Mouse (Mus musculus): ENCODE data around the gene Ephb2. TPM values are rescaled to one million over a fixed set of nuclear protein-coding genes. Genes with fewer than 3 reads are reported as not detected.

Ephb2 gene
- polyA plus RNA-seq, 1 experiment: 26.2 TPM

- no peak for DNase-seq (ENCODE audit: low read depth, low spot score)
- 4% methylated on average over 5 of the region's 5 CpGs for WGBS
Observed at GRCm38 (mm10) chr4:136742677-136743076, 93.1 kb downstream of the Ephb2 start.

DNA sequence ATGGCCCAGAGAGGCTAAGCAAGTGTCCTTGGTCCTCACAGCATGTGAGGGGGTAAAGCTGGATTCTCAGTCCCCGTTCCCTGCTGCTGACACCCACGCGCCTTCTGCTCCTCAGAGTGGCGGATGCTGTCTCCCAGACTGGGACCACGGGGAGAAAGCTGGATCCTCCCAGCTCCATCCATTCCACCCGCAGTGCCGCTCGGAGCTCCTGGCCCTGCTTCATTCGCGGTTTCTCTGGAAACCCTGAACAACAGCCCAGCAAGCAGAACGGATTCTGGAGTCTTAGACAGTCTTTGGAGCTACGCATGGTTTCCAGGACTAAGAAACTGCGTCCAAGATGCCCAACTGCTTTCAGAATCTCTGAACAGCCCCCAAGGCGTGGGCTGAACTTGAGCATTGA is 93.9 kb downstream of the Ephb2 start:
- 70% methylated on average over 14 of the region's 14 CpGs for WGBS
- no peak for DNase-seq (ENCODE audit: low read depth, low spot score)

DNA sequence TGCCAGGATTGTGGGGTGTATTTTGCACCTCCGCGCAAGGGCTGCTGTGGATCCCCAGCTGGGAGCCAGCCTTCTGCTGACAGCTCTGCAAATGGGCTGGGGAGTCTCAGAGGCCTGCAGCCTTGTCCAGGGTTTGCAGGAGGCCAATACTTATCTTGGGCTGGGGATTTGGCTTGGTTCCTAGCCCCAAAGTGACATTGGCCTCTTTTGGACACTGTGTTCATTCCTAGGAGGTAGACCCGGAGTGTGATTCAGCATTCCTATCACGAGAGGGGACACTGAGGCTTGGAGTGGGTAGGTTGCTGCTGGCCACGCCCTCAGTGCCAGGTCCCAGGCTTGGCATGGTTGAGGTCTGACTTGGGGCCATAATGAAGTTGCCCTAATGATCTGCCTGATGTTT is 94.8 kb downstream of the Ephb2 start:
- DNase-seq (ENCODE audit: low read depth, low spot score): no peak
- WGBS: 89% methylated on average over 5 of the region's 5 CpGs

- no peak for DNase-seq (ENCODE audit: low read depth, low spot score)
- WGBS: 36% methylated on average over 11 of the region's 11 CpGs
Observed at GRCm38 (mm10) chr4:136739189-136739588, 96.6 kb downstream of the Ephb2 start.

DNA sequence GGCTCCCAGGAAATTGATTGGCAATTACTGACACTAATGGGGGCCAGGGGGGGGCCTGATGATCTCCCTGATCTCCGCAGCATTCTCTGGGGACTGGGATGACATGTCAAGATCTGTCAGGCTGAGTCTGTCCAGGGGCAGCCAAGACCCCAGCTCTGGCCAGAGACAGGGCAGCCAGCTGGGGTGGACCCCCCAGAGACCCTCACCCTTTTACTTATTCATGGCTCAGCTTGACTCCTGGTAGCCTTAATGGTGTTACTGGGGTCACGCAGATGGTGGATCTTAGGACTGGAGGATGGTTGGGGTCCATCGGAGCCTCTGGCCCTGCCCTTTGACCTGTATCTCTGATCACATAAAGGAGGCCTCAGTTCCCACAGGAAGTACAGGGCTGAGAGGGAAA is 97.5 kb downstream of the Ephb2 start:
- WGBS: 86% methylated on average over 3 of the region's 3 CpGs
- no peak for DNase-seq (ENCODE audit: low read depth, low spot score)

- no peak for DNase-seq (ENCODE audit: low read depth, low spot score)
- 74% methylated on average over 4 of the region's 4 CpGs for WGBS
Observed at GRCm38 (mm10) chr4:136735856-136736255, 99.9 kb downstream of the Ephb2 start.

DNA sequence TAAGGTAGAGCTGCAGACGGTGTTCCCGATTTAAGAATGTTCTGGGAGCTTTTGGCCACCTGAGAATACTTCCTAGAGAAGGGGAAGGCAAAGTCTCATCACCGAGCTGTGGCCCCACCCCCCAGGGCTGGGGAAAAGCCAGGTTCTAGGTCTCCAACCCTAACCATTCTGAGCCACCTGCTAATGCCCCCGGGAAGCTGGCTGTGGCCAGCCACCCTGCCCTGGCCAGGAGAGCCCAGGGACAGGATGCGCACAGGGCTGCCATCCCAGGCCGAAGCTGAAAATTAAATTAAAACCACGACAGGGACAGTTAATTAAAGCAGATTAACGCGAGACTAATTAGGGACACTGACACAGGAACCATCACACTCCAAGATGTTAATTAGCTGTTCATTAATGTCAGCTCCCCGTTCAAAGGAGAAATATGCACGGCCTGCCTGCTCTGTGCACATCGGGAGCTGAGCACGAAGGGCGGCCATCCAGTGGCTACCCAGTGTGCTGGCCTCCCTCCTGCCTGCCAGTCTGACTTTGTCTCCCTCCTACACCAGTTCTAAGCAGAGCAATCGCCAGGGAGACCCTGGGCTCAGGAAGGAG is 101.5 kb downstream of the Ephb2 start:
- 74% methylated on average over 15 of the region's 15 CpGs for WGBS
- DNase-seq (ENCODE audit: low read depth, low spot score): no peak

DNA sequence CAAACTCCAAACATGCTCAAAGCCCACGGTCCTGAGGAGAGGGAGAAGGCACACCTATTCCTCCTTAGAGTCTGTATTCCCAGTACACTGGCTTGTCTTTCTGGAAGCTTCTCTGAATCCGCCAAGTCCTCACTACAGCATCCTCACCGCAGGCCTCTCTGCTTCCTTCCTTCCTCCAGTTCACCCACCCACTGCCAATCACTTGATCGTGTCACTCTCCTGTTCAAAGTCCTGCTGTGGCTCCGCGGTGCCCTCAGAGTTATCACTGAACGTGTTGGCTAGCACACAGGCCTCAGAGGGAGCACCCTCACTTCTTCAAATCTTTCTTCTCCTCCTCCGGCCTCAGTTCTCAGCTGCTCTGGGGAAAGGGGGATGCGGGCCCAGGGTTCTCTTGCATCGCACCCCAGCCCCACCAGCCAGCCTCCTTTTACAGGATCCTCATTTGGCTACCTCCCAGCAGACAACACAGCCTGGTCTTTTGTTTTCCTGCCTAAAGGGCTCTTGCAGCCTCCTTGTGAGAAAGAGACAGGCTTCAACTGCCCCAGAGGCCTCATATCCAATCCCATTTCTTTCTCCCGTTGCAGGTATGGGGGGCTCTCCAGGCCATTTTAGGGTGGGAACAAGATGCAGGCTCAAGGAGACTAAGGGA is 102.4 kb downstream of the Ephb2 start:
- no peak for DNase-seq (ENCODE audit: low read depth, low spot score)
- WGBS: 26% methylated on average over 11 of the region's 11 CpGs

GRCm38 (mm10) chr4:136732536-136733121 is 103.2 kb downstream of the Ephb2 start:
- WGBS: 61% methylated on average over 7 of the region's 7 CpGs
- no peak for DNase-seq (ENCODE audit: low read depth, low spot score)

- no peak for DNase-seq (ENCODE audit: low read depth, low spot score)
- WGBS: 64% methylated on average over 5 of the region's 5 CpGs
Observed at GRCm38 (mm10) chr4:136731761-136732160, 104.0 kb downstream of the Ephb2 start.

DNA sequence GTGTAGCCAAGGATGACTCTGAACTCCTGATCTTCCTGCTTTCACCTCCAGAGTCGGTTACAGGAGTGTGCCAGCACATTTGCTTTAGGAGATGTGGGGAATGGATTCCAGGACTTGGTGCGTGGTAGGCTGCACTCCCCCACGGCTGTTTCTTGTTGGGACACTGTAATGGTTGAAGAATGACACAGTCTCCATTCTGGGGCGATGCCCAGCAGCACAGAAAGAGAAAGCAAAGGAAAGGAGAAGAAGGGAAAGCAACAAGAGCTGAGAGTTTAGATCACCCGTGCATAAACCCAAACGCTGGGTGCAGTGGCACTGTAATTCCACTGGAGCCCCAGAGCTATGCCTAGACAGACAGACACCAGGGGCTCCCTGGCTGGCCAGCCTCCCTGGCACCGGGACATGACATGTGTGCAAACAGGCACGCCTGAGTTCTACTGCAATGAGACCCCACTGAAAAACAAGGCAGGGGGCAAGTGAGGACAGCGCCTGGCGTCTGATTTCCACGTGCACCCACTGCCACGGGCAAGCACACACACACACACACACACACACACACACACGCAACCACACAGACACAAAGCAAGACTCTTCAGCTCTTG is 104.7 kb downstream of the Ephb2 start:
- 56% methylated on average over 13 of the region's 13 CpGs for WGBS
- no peak for DNase-seq (ENCODE audit: low read depth, low spot score)

DNA sequence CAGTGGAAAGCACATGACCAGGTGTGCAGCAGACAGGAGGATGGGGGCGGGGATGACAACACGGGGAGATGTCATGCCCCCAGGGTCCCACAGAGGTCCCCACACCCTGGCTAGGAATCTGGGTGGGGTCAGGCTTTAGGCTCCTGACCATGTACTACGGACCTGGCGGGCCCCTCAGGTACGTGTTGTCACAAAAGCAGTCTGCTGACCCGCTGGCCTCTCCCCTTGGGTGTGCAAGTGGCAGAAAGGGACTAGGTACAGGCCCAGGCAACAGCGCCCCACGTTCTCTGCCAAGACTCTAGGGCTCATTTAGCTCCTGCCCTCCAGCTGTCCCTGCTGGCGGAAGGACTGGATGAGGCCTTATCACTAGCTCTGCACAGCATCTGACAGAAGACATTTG is 105.3 kb downstream of the Ephb2 start:
- 54% methylated on average over 9 of the region's 9 CpGs for WGBS
- DNase-seq (ENCODE audit: low read depth, low spot score): no peak

GRCm38 (mm10) chr4:136729574-136729973 is 106.2 kb downstream of the Ephb2 start:
- DNase-seq (ENCODE audit: low read depth, low spot score): no peak

GRCm38 (mm10) chr4:136726941-136727340 is 108.8 kb downstream of the Ephb2 start:
- DNase-seq (ENCODE audit: low read depth, low spot score): no peak
- 78% methylated on average over 8 of the region's 8 CpGs for WGBS

More at GRCm38 (mm10) chr4:136729574-136729973, 106.2 kb downstream of the Ephb2 start:
- WGBS: 31% methylated on average over 2 of the region's 2 CpGs

- WGBS: 68% methylated on average over 17 of the region's 17 CpGs
- DNase-seq (ENCODE audit: low read depth, low spot score): no peak
Observed at GRCm38 (mm10) chr4:136724731-136725130, 111.1 kb downstream of the Ephb2 start.

- no peak for DNase-seq (ENCODE audit: low read depth, low spot score)
- 73% methylated on average over 17 of the region's 17 CpGs for WGBS
Observed at GRCm38 (mm10) chr4:136722361-136723082, 113.3 kb downstream of the Ephb2 start.

DNA sequence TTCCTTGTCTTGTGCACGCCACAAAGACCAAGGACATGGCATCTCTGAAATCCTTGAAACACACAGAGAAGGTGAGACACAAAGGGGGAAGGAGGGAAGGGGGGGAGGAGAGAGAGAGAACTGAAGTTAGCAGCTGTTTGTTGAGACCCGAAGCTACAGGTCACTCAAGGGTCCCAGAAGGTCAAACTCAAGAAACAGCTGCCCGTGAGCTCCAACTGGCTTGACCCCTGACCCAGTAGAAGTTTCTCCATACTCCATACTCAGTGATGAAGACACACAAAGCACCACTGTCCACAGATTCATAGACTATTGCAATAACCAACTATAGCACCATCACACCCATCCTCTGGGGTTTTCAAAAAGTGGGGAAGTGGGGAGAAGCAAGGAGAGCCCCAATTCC is 113.9 kb downstream of the Ephb2 start:
- no peak for DNase-seq (ENCODE audit: low read depth, low spot score)
- 65% methylated on average over 3 of the region's 3 CpGs for WGBS

GRCm38 (mm10) chr4:136720025-136720424 is 115.8 kb downstream of the Ephb2 start:
- DNase-seq (ENCODE audit: low read depth, low spot score): no peak
- WGBS: 33% methylated on average over 9 of the region's 9 CpGs

DNA sequence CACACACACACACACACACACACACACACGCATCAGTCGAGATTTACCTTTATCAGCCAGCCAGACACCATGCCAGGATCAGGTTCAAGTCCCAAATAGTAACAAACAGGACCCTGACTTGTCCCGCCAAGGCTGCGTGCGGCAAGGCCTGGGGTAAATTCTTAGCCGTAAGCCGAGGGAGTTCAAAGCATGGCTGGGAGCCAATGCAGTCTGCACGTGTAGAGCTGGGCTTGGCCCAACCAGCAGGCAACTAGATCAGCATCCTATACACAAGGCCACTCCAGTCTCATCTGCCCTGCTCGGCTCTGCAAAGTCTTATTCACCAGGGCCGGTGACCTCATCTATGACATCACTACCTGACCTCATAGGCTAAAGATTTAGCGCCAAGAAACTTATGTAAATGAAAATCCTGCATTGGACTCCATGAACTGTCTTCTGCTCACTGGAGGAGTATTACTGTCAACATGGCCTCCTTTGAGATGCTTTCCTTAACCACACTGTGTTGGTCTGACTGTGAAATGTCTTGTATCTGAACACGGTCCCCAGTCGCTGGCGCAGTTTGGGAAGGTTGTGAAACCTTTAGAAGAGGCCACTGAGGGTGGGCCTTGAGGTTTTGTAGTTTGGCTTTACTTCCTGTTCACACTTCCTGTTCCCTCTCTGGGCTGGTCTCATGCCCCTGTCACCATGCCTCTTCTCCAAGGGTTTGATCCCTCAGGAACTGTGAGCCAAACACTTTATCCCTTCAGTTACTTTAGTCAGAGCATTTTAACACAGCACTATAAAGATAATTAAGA is 117.4 kb downstream of the Ephb2 start:
- no peak for DNase-seq (ENCODE audit: low read depth, low spot score)

More for the DNA sequence above, 117.4 kb downstream of the Ephb2 start:
- WGBS: 75% methylated on average over 14 of the region's 14 CpGs
